Mouse (Mus musculus) embryonic facial prominence, embryonic 10.5 days (tissue): ENCODE measurements around the gene Cxcl1. TPM values are rescaled to one million over a fixed set of nuclear protein-coding genes. Genes with fewer than 3 reads are reported as not detected.

ENCODE experiments used
- DNase-seq: peaks from one replicate; pipeline ENCODE4 v3.0.0-alpha.2; 2017; ENCODE audit warnings: low spot score
- H3K27ac ChIP-seq: fragments of 300-500 bp; sonication (generic); replicated peaks from 2 replicates; pipeline ENCODE4 v1.5.1; 2016; ENCODE audit warnings: mild to moderate bottlenecking
- H3K27me3 ChIP-seq: fragments of 300-500 bp; sonication (generic); replicated peaks from 2 replicates; pipeline ENCODE4 v1.6.1; 2016; ENCODE audit warnings: low read depth, mild to moderate bottlenecking; ENCODE audit not compliant: poor library complexity, severe bottlenecking
- H3K36me3 ChIP-seq: fragments of 300-500 bp; sonication (generic); replicated peaks from 2 replicates; pipeline ENCODE4 v1.6.1; 2016; ENCODE audit warnings: mild to moderate bottlenecking, moderate library complexity
- H3K4me1 ChIP-seq: fragments of 300-500 bp; sonication (generic); 2 replicates; pipeline ENCODE4 v1.6.1; 2016
- H3K4me3 ChIP-seq: fragments of 300-500 bp; sonication (generic); 2 replicates; pipeline ENCODE4 v1.5.1; 2016; ENCODE audit warnings: mild to moderate bottlenecking, moderate library complexity
- H3K9me3 ChIP-seq: fragments of 300-500 bp; sonication (generic); 2 replicates; pipeline ENCODE4 v1.6.1; 2016; ENCODE audit warnings: mild to moderate bottlenecking
- WGBS: fragments of 180-500 bp; shearing (Covaris S2); methylation state at CpG from one replicate; pipeline ENCODE4 v1.1.7; 2016; 5-methylcytosine and 5-hydroxymethylcytosine counted together
- polyA plus RNA-seq: library from polyadenylated mRNA; unstranded; fragments of >200 nt; fragmentation: Nextera tagmentation; extraction: Ambion mirVana; gene quantifications from 2 replicates; pipeline ENCODE4 v1.2.1, GENCODE M21; 2016

Cxcl1 gene
- polyA plus RNA-seq, 1 experiment from 2014 or later, result 0.10 TPM

GRCm38 (mm10) chr5:90897429-90897828 is 6.4 kb downstream of the Cxcl1 start:
- WGBS, result 82% methylated on average over 3 of the region's 3 CpGs
- H3K4me3 ChIP-seq, result no peak overlapping the region
- no peaks in the 10 kb centered on the region for H3K36me3 ChIP-seq
- H3K27ac ChIP-seq, result no peak overlapping the region
- no peak for DNase-seq
- H3K4me1 ChIP-seq, result peaks cover 1% of the 10 kb centered on the region; the same call in 1 of the 2 replicates
- no peaks in the 10 kb centered on the region for H3K27me3 ChIP-seq
- no peaks in the 10 kb centered on the region for H3K9me3 ChIP-seq

- WGBS, result 82% methylated on average over 5 of the region's 5 CpGs
- H3K27me3 ChIP-seq, result peaks cover 13% of the 10 kb centered on the region
- H3K9me3 ChIP-seq, result no peaks in the 10 kb centered on the region
- H3K4me1 ChIP-seq, result peaks cover 16% of the 10 kb centered on the region
- no peak for DNase-seq
- H3K36me3 ChIP-seq, result no peaks in the 10 kb centered on the region
- no peak overlapping the region for H3K4me3 ChIP-seq
- no peak overlapping the region for H3K27ac ChIP-seq
These were observed 8.3 kb downstream of the Cxcl1 start for GRCm38 (mm10) chr5:90899308-90899707.

GRCm38 (mm10) chr5:90900147-90900546 is 9.1 kb downstream of the Cxcl1 start:
- no peak overlapping the region for H3K27ac ChIP-seq
- H3K4me1 ChIP-seq, result peaks cover 16% of the 10 kb centered on the region
- H3K9me3 ChIP-seq, result no peaks in the 10 kb centered on the region
- DNase-seq, result no peak
- 74% methylated on average over 7 of the region's 7 CpGs for WGBS
- H3K27me3 ChIP-seq, result peaks cover 21% of the 10 kb centered on the region
- H3K4me3 ChIP-seq, result no peak overlapping the region
- H3K36me3 ChIP-seq, result no peaks in the 10 kb centered on the region

- peaks cover 22% of the 10 kb centered on the region for H3K27me3 ChIP-seq
- DNase-seq, result no peak
- H3K36me3 ChIP-seq, result no peaks in the 10 kb centered on the region
- no peaks in the 10 kb centered on the region for H3K9me3 ChIP-seq
- 78% methylated on average over 7 of the region's 7 CpGs for WGBS
- no peak overlapping the region for H3K4me3 ChIP-seq
- peaks cover 16% of the 10 kb centered on the region for H3K4me1 ChIP-seq
- no peak overlapping the region for H3K27ac ChIP-seq
These were observed 9.6 kb downstream of the Cxcl1 start for GRCm38 (mm10) chr5:90900688-90901087.

- DNase-seq, result peak; percentile 44
- Histone ChIP-seq H3K27ac (no peak overlapping the region), H3K9me3 (no peaks in the 10 kb centered on the region), H3K4me3 (peak overlapping the region; percentile 55), H3K4me1 (peaks cover 16% of the 10 kb centered on the region), H3K36me3 (no peaks in the 10 kb centered on the region), H3K27me3 (peaks cover 22% of the 10 kb centered on the region)
- 12% methylated on average over 10 of the region's 10 CpGs for WGBS
These were observed 11.6 kb downstream of the Cxcl1 start for GRCm38 (mm10) chr5:90902380-90903260.

GRCm38 (mm10) chr5:90903339-90904020 is 12.4 kb downstream of the Cxcl1 start, which contains the start of gene Cxcl2:
Cxcl2 (plus strand) TSS chr5:90903871.
- H3K27me3 ChIP-seq, result peaks cover 22% of the 10 kb centered on the region
- H3K27ac ChIP-seq, result no peak within 1 kb of the TSS
- peak; percentile 23 for DNase-seq
- H3K4me1 ChIP-seq, result peaks cover 16% of the 10 kb centered on the region
- no peaks in the 10 kb centered on the region for H3K9me3 ChIP-seq
- no peaks in the 10 kb centered on the region for H3K36me3 ChIP-seq
- H3K4me3 ChIP-seq, result peak within 1 kb of the TSS; percentile 55
- whole genome bisulfite sequencing, result 8% methylated on average over 22 of the region's 22 CpGs

GRCm38 (mm10) chr5:90908983-90909382 is 17.9 kb downstream of the Cxcl1 start:
- no peaks in the 10 kb centered on the region for H3K4me1 ChIP-seq
- peak; percentile 73 for DNase-seq
- no peak overlapping the region for H3K4me3 ChIP-seq
- no peaks in the 10 kb centered on the region for H3K36me3 ChIP-seq
- WGBS, result 3% methylated on average over 2 of the region's 2 CpGs
- peaks cover 12% of the 10 kb centered on the region for H3K27me3 ChIP-seq
- H3K9me3 ChIP-seq, result no peaks in the 10 kb centered on the region
- H3K27ac ChIP-seq, result no peak overlapping the region

- Histone ChIP-seq H3K4me3 (no peak overlapping the region), H3K27ac (no peak overlapping the region), H3K36me3 (no peaks in the 10 kb centered on the region), H3K27me3 (no peaks in the 10 kb centered on the region), H3K4me1 (no peaks in the 10 kb centered on the region), H3K9me3 (no peaks in the 10 kb centered on the region)
- 81% methylated on average over 2 of the region's 2 CpGs for WGBS
- no peak for DNase-seq
These were observed 28.5 kb downstream of the Cxcl1 start for GRCm38 (mm10) chr5:90919495-90919894.

- WGBS, result 91% methylated on average over 4 of the region's 4 CpGs
- H3K4me1 ChIP-seq, result no peaks in the 10 kb centered on the region
- H3K9me3 ChIP-seq, result no peaks in the 10 kb centered on the region
- no peak overlapping the region for H3K4me3 ChIP-seq
- no peak overlapping the region for H3K27ac ChIP-seq
- no peaks in the 10 kb centered on the region for H3K36me3 ChIP-seq
- no peak for DNase-seq
- no peaks in the 10 kb centered on the region for H3K27me3 ChIP-seq
These were observed 31.9 kb downstream of the Cxcl1 start for GRCm38 (mm10) chr5:90922958-90923357.

- no peaks in the 10 kb centered on the region for H3K27me3 ChIP-seq
- DNase-seq, result no peak
- 54% methylated on average over 2 of the region's 2 CpGs for WGBS
- H3K4me1 ChIP-seq, result peaks cover 11% of the 10 kb centered on the region
- peak overlapping the region; percentile 79 for H3K4me3 ChIP-seq
- H3K9me3 ChIP-seq, result no peaks in the 10 kb centered on the region
- H3K36me3 ChIP-seq, result peaks cover 23% of the 10 kb centered on the region
- peak overlapping the region; percentile 99 for H3K27ac ChIP-seq
These were observed 39.5 kb downstream of the Cxcl1 start for GRCm38 (mm10) chr5:90930546-90930945.

GRCm38 (mm10) chr5:90930971-90931851 is 40.2 kb downstream of the Cxcl1 start, which contains the start of gene Mthfd2l:
Mthfd2l (plus strand) TSS chr5:90931117.
- peak within 1 kb of the TSS; percentile 99 for H3K27ac ChIP-seq
- H3K9me3 ChIP-seq, result no peaks in the 10 kb centered on the region
- under 1% methylated on average over 78 of the region's 79 CpGs for WGBS
- peaks cover 29% of the 10 kb centered on the region for H3K36me3 ChIP-seq
- H3K4me3 ChIP-seq, result peak within 1 kb of the TSS; percentile 79
- H3K4me1 ChIP-seq, result peaks cover 11% of the 10 kb centered on the region
- DNase-seq, result peak; percentile 93
- H3K27me3 ChIP-seq, result no peaks in the 10 kb centered on the region

- no peaks in the 10 kb centered on the region for H3K9me3 ChIP-seq
- 4% methylated on average over 6 of the region's 6 CpGs for WGBS
- peaks cover 36% of the 10 kb centered on the region for H3K36me3 ChIP-seq
- DNase-seq, result no peak
- no peaks in the 10 kb centered on the region for H3K27me3 ChIP-seq
- H3K27ac ChIP-seq, result peak overlapping the region; percentile 99
- H3K4me3 ChIP-seq, result peak overlapping the region; percentile 79
- H3K4me1 ChIP-seq, result peaks cover 17% of the 10 kb centered on the region
These were observed 40.9 kb downstream of the Cxcl1 start for GRCm38 (mm10) chr5:90931911-90932310.
